Comparison of ENCODE assay signal across 20 mouse cellular contexts in the genomic region with DNA sequence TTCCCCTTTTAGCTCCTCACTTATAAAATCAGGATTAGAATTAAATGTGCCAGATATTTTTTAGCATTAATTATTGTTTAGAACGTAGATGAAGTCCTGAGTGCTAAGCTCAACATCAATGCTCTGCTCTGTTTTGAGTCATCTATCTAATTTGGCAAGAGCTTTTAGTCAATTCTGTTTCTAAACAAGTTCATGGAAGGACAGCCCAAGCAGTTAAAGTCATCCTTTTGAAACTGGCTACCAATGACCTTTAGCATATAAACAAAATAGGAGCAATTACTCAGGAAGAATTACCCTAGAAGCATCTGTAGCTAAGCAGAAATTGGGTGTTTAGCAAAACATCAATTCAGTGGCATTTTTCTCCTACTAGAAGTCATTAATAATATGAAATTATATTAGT. TPM values are rescaled to one million over a fixed set of nuclear protein-coding genes. Genes with fewer than 3 reads are reported as not detected.
"Had no signal": no experiment of that assay in that cellular context is flagged by ENCODE, and none has a peak within 500 bp of the region (broad histone marks: within the 10 kb centered on the region; RNA-seq: fewer than 3 reads in every experiment).

No protein-coding gene starts in this region.

- H3K4me2 ChIP-seq: lung, embryonic 14.5 days; midbrain, embryonic 12.5 days; neural tube, embryonic 13.5 days; neural tube, embryonic 15.5 days had no signal

- H3K27me3 ChIP-seq: midbrain, embryonic 12.5 days; neural tube, embryonic 13.5 days; neural tube, embryonic 15.5 days had no signal

- H3K9ac ChIP-seq: lung, embryonic 14.5 days; midbrain, embryonic 12.5 days; neural tube, embryonic 13.5 days; neural tube, embryonic 15.5 days had no signal

- H3K4me1 ChIP-seq: midbrain, embryonic 10.5 days; midbrain, embryonic 12.5 days; neural tube, embryonic 13.5 days; neural tube, embryonic 15.5 days had no signal

- H3K9me3 ChIP-seq: midbrain, embryonic 10.5 days; midbrain, embryonic 12.5 days; neural tube, embryonic 13.5 days; neural tube, embryonic 15.5 days had no signal

- DNase-seq: lung, embryonic 14.5 days; lung, postnatal 10 days; lung, postnatal 4 days; midbrain, embryonic 14.5 days; retina, postnatal 1 day; right cerebral cortex, adult 18-20 months; right cerebral cortex, postnatal 25 days; right cerebral cortex, postnatal 4 days; spleen, adult 18-20 months; thymus, adult 18-20 months; thymus, postnatal 14 days; thymus, postnatal 36 days had no signal

- H3K36me3 ChIP-seq: midbrain, embryonic 10.5 days; midbrain, embryonic 12.5 days; neural tube, embryonic 13.5 days; neural tube, embryonic 15.5 days had no signal

- ATAC-seq: midbrain, embryonic 16.5 days had no signal

- H3K4me3 ChIP-seq: midbrain, embryonic 10.5 days; midbrain, embryonic 12.5 days; myocyte; neural tube, embryonic 13.5 days; neural tube, embryonic 15.5 days had no signal

- H3K27ac ChIP-seq: midbrain, embryonic 10.5 days; midbrain, embryonic 12.5 days; neural tube, embryonic 13.5 days; neural tube, embryonic 15.5 days had no signal

RNA-seq across cellular contexts. Expression of a gene that starts 52.1 kb away (rescaled TPM):
- total RNA-seq: megakaryocyte-erythroid progenitor cell, adult 5-6 weeks had no signal
- polyA plus RNA-seq: midbrain, embryonic 10.5 days; midbrain, embryonic 12.5 days; neural tube, embryonic 11.5 days; neural tube, embryonic 13.5 days had no signal
